Mouse (Mus musculus) stomach, embryonic 14.5 days (tissue): Measurements from ENCODE around the gene Vps39. TPM values are rescaled to one million over a fixed set of nuclear protein-coding genes. Genes with fewer than 3 reads are reported as not detected.

Source experiments
- ATAC-seq: fragments of 200-750 bp; cut with Nextera tagmentation; 2 replicates; pipeline ENCODE4 v1.8.0; 2017; ENCODE audit warnings: low read depth, moderate TSS enrichment; ENCODE audit not compliant: insufficient number of reproducible peaks, insufficient read depth, low FRiP score
- H3K27ac ChIP-seq: fragments of 300-500 bp; sonication (generic); 2 replicates; pipeline ENCODE4 v1.5.1; 2014; ENCODE audit warnings: mild to moderate bottlenecking, low read length, moderate library complexity, mixed read lengths
- H3K27me3 ChIP-seq: fragments of 300-500 bp; sonication (generic); 2 replicates; pipeline ENCODE4 v1.6.1; 2014; ENCODE audit warnings: low read length, control low read depth, mixed read lengths; ENCODE audit not compliant: control insufficient read depth, insufficient read depth
- H3K36me3 ChIP-seq: fragments of 300-500 bp; sonication (generic); 2 replicates; pipeline ENCODE4 v1.6.1; 2014; ENCODE audit warnings: mild to moderate bottlenecking, control low read depth, low read length, moderate library complexity, mixed read lengths; ENCODE audit not compliant: control insufficient read depth, insufficient read depth
- H3K4me1 ChIP-seq: fragments of 300-500 bp; sonication (generic); 2 replicates; pipeline ENCODE4 v1.6.1; 2014; ENCODE audit warnings: low read length, control low read depth, mixed read lengths; ENCODE audit not compliant: control insufficient read depth, insufficient read depth
- H3K4me2 ChIP-seq: fragments of 300-500 bp; sonication (generic); replicated peaks from 2 replicates; pipeline ENCODE4 v1.6.1; 2014; ENCODE audit warnings: low read depth, low read length, control low read depth
- H3K4me3 ChIP-seq: fragments of 300-500 bp; sonication (generic); 2 replicates; pipeline ENCODE4 v1.5.1; 2014; ENCODE audit warnings: low read depth, low read length, control low read depth
- H3K9ac ChIP-seq: fragments of 300-500 bp; sonication (generic); replicated peaks from 2 replicates; pipeline ENCODE4 v1.6.1; 2014; ENCODE audit warnings: low read depth, mild to moderate bottlenecking, control low read depth, low read length, moderate library complexity, mixed read lengths
- H3K9me3 ChIP-seq: fragments of 300-500 bp; sonication (generic); 2 replicates; pipeline ENCODE4 v1.6.1; 2016; ENCODE audit warnings: low read depth, low read length, control low read depth; ENCODE audit not compliant: control insufficient read depth
- WGBS: fragments of 180-500 bp; shearing (Covaris S2); extraction: QIAGEN DNeasy Blood & Tissue Kit; methylation state at CpG from one replicate; pipeline ENCODE4 v1.1.7; 2014; 5-methylcytosine and 5-hydroxymethylcytosine counted together
- polyA plus RNA-seq: library from polyadenylated mRNA; unstranded; fragments of >200 nt; fragmentation: Nextera tagmentation; extraction: Ambion mirVana; gene quantifications from 2 replicates; pipeline ENCODE4 v1.2.1, GENCODE M21; 2014

Vps39 gene
- polyA plus RNA-seq, 1 experiment from 2014 or later: 23.2 TPM

GRCm38 (mm10) chr2:120268635-120269034 lies 84.3 kb downstream of the Vps39 start:
- Histone ChIP-seq H3K27me3 (no peaks in the 10 kb centered on the region), H3K9me3 (no peaks in the 10 kb centered on the region), H3K4me2 (peak overlapping the region; percentile 30; the same call in 1 of the 2 replicates), H3K4me3 (no peak overlapping the region), H3K4me1 (no peaks in the 10 kb centered on the region), H3K9ac (no peak overlapping the region), H3K27ac (no peak overlapping the region), H3K36me3 (no peaks in the 10 kb centered on the region)
- WGBS: 4% methylated on average over 9 of the region's 9 CpGs
- ATAC-seq: 0 out of 2 replicates have a peak, but pooled peaks have one; percentile 46

Other genes with a start within 250 kb of the Vps39 start
- gene Ehd4, start 198.5 kb downstream of the Vps39 start, polyA plus RNA-seq: 32.8 and 34.0 TPM in 2 replicates
- gene Pla2g4e, start 107.8 kb downstream of the Vps39 start, polyA plus RNA-seq: 0.27 and 0.43 TPM in 2 replicates
- gene Pla2g4d, start 63.9 kb downstream of the Vps39 start, polyA plus RNA-seq: 0.07 TPM in 1 of 2 replicates, not detected in the other
- gene Pla2g4f, start 39.0 kb downstream of the Vps39 start, polyA plus RNA-seq: 0.29 TPM in 1 of 2 replicates, not detected in the other
- gene Ganc, start 50.8 kb upstream of the Vps39 start, polyA plus RNA-seq: 7.6 and 10.5 TPM in 2 replicates
- 23.2 and 28.7 TPM in 2 replicates for gene Tmem87a, start 51.0 kb upstream of the Vps39 start, polyA plus RNA-seq
- 0.42 and 1.1 TPM in 2 replicates for gene Capn3, start 102.9 kb upstream of the Vps39 start, polyA plus RNA-seq
- gene Zfp106, start 210.7 kb upstream of the Vps39 start, polyA plus RNA-seq: 66.6 and 70.8 TPM in 2 replicates
- gene Snap23, start 214.5 kb upstream of the Vps39 start, polyA plus RNA-seq: 52.9 and 61.9 TPM in 2 replicates